Mouse (Mus musculus) right cerebral cortex, postnatal 4 days (tissue): ENCODE data around the gene Mef2a.

Source experiments
- DNase-seq: peaks from one replicate; pipeline ENCODE4 v3.0.0-alpha.2; 2022

Mef2a gene

DNA sequence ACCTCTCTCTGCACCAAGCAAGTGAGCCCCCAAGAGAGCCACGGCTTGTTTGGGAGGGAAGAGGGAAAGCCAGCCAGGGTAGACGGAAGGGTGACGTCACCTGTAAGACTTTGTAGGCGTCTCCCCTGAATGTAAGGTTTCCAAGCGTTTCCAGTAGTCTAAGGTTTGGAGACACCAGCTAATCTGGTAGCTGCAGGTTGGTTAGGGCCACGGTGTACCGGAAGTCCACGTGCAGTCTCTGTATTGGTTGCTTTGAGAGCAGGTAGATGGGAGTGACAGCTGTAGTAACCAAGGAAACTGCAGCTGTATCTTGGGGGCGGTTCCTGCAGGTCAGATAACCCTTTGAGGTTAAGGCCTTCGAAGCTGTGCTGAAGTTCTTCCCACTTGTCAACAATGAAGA, 166.2 kb downstream of the Mef2a start:
- no peak for DNase-seq

DNA sequence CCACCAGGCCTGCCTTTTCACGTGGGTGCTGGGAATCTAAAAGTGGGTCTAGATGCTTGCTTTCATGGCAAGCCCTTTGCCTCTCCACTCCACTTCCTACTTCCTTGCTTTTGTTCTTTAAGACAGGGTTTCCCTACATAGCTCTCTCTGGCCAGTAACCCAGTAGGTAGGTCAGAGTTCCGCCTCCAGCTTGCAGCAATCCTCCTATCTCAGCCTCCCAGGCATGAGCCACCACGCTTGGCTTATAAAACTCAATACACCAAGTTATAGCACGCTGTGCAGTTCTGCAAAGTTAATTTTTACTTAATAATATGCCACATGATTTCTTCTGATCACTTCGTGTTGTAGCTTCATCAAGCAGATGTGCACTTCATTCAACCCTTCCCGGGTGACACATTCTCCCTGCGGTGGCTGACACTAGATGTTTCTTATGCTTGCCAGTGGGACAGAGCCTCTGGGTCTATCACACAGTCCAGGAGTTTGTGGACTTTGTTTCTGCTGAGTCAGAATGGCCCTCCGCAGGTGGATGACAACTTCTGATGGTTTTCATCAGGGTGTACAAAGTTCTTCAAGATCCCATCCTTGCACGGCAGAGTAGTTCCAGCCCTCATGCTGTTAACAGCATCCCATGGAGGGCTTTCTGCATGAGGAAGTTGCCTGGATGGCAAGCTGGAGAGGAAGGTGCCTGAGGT, 166.8 kb downstream of the Mef2a start:
- no peak for DNase-seq

DNA sequence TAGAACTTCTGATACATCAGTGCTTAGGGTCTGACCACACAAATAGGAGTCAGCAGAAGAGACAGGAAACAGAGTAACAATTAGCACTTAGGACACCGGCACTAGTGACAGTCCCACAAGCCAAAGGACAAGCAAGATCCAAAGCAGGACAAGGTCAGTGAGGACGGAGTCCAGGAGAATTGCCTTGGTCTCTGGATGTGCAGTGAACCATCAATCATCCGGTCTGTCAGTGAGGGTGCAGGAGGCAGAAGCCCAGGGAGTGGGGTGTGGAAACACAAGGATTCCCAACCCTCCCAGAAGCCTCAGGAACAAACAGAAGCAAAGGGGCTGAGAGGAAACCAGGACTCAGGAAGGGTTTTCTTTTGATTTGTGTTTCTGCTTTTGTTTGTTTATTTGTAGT, 169.0 kb downstream of the Mef2a start:
- no peak for DNase-seq

DNA sequence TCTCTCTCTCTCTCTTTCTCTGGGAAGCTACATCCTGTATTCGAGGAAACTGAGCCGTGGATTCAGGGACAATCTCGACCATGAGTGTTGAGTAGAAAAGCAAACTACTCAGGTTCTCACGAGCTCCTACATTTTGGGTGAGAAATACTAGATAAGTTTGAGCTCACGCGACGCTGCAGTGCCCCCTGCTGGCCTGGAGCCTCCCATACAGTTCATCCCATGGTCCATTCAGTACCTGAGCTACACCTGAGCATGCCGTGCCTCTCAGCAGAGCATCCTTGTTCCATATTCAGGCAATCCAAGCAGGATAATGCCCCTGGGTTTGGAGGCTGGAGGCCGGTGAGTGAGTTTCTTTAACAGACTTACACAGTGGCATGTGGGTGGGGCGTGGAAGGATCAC, 173.2 kb downstream of the Mef2a start:
- peak; percentile 72 for DNase-seq

DNA sequence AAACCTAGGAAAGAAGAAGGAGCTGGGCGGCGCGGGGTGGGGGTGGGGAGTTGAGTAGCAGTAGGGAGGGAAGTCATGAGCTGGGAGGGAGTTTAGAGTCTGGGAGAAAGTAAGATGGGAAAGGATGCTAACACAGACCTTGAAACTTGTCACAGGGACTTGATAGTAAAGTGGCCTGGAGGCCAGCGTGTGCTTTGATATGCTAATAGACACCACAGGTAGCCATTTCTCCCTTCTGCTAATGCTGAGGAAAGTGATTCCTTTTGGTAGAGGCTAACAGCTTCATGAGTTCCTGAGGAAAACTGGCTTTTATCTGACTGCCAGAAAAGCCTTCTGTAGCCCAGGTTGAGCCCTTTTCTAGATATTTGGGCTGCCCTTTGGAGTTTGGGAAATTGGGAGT, 188.9 kb downstream of the Mef2a start:
- no peak for DNase-seq
